Mouse (Mus musculus): ENCODE data around the gene Sertad1. TPM values are rescaled to one million over a fixed set of nuclear protein-coding genes. Genes with fewer than 3 reads are reported as not detected.
"Not testable (repeated sequence)": the region's sequence is repeated elsewhere in the genome, so short reads cannot be mapped to it uniquely, and the experiment has no call there.

Sertad1 gene
- polyA plus RNA-seq, 1 experiment from 2014 or later: 18.4 TPM

GRCm38 (mm10) chr7:27490227-27490542 is 3.5 kb downstream of the Sertad1 start:
- Histone ChIP-seq H3K27me3 (ENCODE audit: control insufficient read depth, insufficient read depth, low read length) (no peaks in the 10 kb centered on the region), H3K9ac (ENCODE audit: low read length) (peak overlapping the region; percentile 61), H3K36me3 (ENCODE audit: control insufficient read depth, insufficient read depth, low read length) (no peaks in the 10 kb centered on the region), H3K4me3 (ENCODE audit: low read depth, low read length) (peak overlapping the region; percentile 33), H3K9me3 (ENCODE audit: control insufficient read depth, low read length) (no peaks in the 10 kb centered on the region), H3K4me1 (ENCODE audit: control insufficient read depth, insufficient read depth, low read length) (peaks cover 4% of the 10 kb centered on the region; the same call in 1 of the 2 replicates), H3K4me2 (ENCODE audit: low read depth) (peak overlapping the region; percentile 66), H3K27ac (ENCODE audit: low read depth, low read length) (0 out of 2 replicates have a peak overlapping the region, but pooled peaks have one; percentile 24)
- ATAC-seq (ENCODE audit: insufficient read depth, low FRiP score, low TSS enrichment) (no peak), DNase-seq (ENCODE audit: low spot score) (no peak)
- 43% methylated on average over 4 of the region's 4 CpGs for WGBS

- ATAC-seq (ENCODE audit: insufficient read depth, low FRiP score, low TSS enrichment) (peak; percentile 17; the same call in 1 of the 2 replicates), DNase-seq (ENCODE audit: low spot score) (peak; percentile 78)
- Histone ChIP-seq H3K4me2 (ENCODE audit: low read depth) (peak overlapping the region; percentile 66), H3K9me3 (ENCODE audit: control insufficient read depth, low read length) (no peaks in the 10 kb centered on the region), H3K27me3 (ENCODE audit: control insufficient read depth, insufficient read depth, low read length) (no peaks in the 10 kb centered on the region), H3K9ac (ENCODE audit: low read length) (peak overlapping the region; percentile 61), H3K27ac (ENCODE audit: low read depth, low read length) (0 out of 2 replicates have a peak overlapping the region, but pooled peaks have one; percentile 24), H3K36me3 (ENCODE audit: control insufficient read depth, insufficient read depth, low read length) (no peaks in the 10 kb centered on the region), H3K4me3 (ENCODE audit: low read depth, low read length) (peak overlapping the region; percentile 33), H3K4me1 (ENCODE audit: control insufficient read depth, insufficient read depth, low read length) (peaks cover 4% of the 10 kb centered on the region; the same call in 1 of the 2 replicates)
- 2% methylated on average over 31 of the region's 33 CpGs for whole genome bisulfite sequencing
These were observed 4.0 kb downstream of the Sertad1 start for GRCm38 (mm10) chr7:27490543-27491329.

GRCm38 (mm10) chr7:27491856-27492255 is 5.1 kb downstream of the Sertad1 start:
- Histone ChIP-seq H3K9me3 (ENCODE audit: control insufficient read depth, low read length) (no peaks in the 10 kb centered on the region), H3K4me3 (ENCODE audit: low read depth, low read length) (no peak overlapping the region), H3K4me2 (ENCODE audit: low read depth) (no peak overlapping the region), H3K4me1 (ENCODE audit: control insufficient read depth, insufficient read depth, low read length) (peaks cover 4% of the 10 kb centered on the region; the same call in 1 of the 2 replicates), H3K36me3 (ENCODE audit: control insufficient read depth, insufficient read depth, low read length) (no peaks in the 10 kb centered on the region), H3K27ac (ENCODE audit: low read depth, low read length) (no peak overlapping the region), H3K9ac (ENCODE audit: low read length) (no peak overlapping the region), H3K27me3 (ENCODE audit: control insufficient read depth, insufficient read depth, low read length) (no peaks in the 10 kb centered on the region)
- ATAC-seq (ENCODE audit: insufficient read depth, low FRiP score, low TSS enrichment) (no peak), DNase-seq (ENCODE audit: low spot score) (no peak)
- WGBS: 81% methylated on average over 7 of the region's 7 CpGs

- ATAC-seq (ENCODE audit: insufficient read depth, low FRiP score, low TSS enrichment) (no peak), DNase-seq (ENCODE audit: low spot score) (no peak)
- no peaks in the 10 kb centered on the region for H3K9me3 ChIP-seq (ENCODE audit: control insufficient read depth, low read length)
- H3K9ac ChIP-seq (ENCODE audit: low read length): no peak overlapping the region
- peaks cover 4% of the 10 kb centered on the region; the same call in 1 of the 2 replicates for H3K4me1 ChIP-seq (ENCODE audit: control insufficient read depth, insufficient read depth, low read length)
- H3K36me3 ChIP-seq (ENCODE audit: control insufficient read depth, insufficient read depth, low read length): no peaks in the 10 kb centered on the region
- 81% methylated on average over 3 of the region's 3 CpGs for WGBS
- H3K4me2 ChIP-seq (ENCODE audit: low read depth): no peak overlapping the region
- H3K4me3 ChIP-seq (ENCODE audit: low read depth, low read length): no peak overlapping the region
- H3K27ac ChIP-seq (ENCODE audit: low read depth, low read length): no peak overlapping the region
- no peaks in the 10 kb centered on the region for H3K27me3 ChIP-seq (ENCODE audit: control insufficient read depth, insufficient read depth, low read length)
These were observed 6.3 kb downstream of the Sertad1 start for GRCm38 (mm10) chr7:27493022-27493421.

- H3K27me3 ChIP-seq (ENCODE audit: control insufficient read depth, insufficient read depth, low read length): no peaks in the 10 kb centered on the region
- peaks cover 4% of the 10 kb centered on the region; the same call in 1 of the 2 replicates for H3K4me1 ChIP-seq (ENCODE audit: control insufficient read depth, insufficient read depth, low read length)
- no peaks in the 10 kb centered on the region for H3K9me3 ChIP-seq (ENCODE audit: control insufficient read depth, low read length)
- no peak overlapping the region for H3K4me2 ChIP-seq (ENCODE audit: low read depth)
- H3K36me3 ChIP-seq (ENCODE audit: control insufficient read depth, insufficient read depth, low read length): no peaks in the 10 kb centered on the region
- no peak overlapping the region for H3K4me3 ChIP-seq (ENCODE audit: low read depth, low read length)
- WGBS: 85% methylated on average over 5 of the region's 5 CpGs
- no peak overlapping the region for H3K9ac ChIP-seq (ENCODE audit: low read length)
- ATAC-seq (ENCODE audit: insufficient read depth, low FRiP score, low TSS enrichment): no peak
- no peak overlapping the region for H3K27ac ChIP-seq (ENCODE audit: low read depth, low read length)
- DNase-seq (ENCODE audit: low spot score): no peak
These were observed 6.7 kb downstream of the Sertad1 start for GRCm38 (mm10) chr7:27493450-27493849.

GRCm38 (mm10) chr7:27494659-27495367 is 8.1 kb downstream of the Sertad1 start:
- not testable (repeated sequence) for DNase-seq (ENCODE audit: low spot score); H3K27ac ChIP-seq (ENCODE audit: low read depth, low read length); H3K4me3 ChIP-seq (ENCODE audit: low read depth, low read length); H3K4me1 ChIP-seq (ENCODE audit: control insufficient read depth, insufficient read depth, low read length); H3K27me3 ChIP-seq (ENCODE audit: control insufficient read depth, insufficient read depth, low read length); H3K9ac ChIP-seq (ENCODE audit: low read length); H3K36me3 ChIP-seq (ENCODE audit: control insufficient read depth, insufficient read depth, low read length); H3K4me2 ChIP-seq (ENCODE audit: low read depth); ATAC-seq (ENCODE audit: insufficient read depth, low FRiP score, low TSS enrichment); H3K9me3 ChIP-seq (ENCODE audit: control insufficient read depth, low read length)
- 89% methylated on average over 9 of the region's 9 CpGs for WGBS

- 63% methylated on average over 3 of the region's 3 CpGs for WGBS
These were observed 12.3 kb downstream of the Sertad1 start, which contains the start of gene Prx for GRCm38 (mm10) chr7:27499036-27499435. Gene Prx, plus strand, starts transcription at chr7:27499324.

GRCm38 (mm10) chr7:27501620-27502019 is 14.9 kb downstream of the Sertad1 start:
- Histone ChIP-seq H3K4me2 (ENCODE audit: low read depth) (no peak overlapping the region), H3K27me3 (ENCODE audit: control insufficient read depth, insufficient read depth, low read length) (no peaks in the 10 kb centered on the region), H3K36me3 (ENCODE audit: control insufficient read depth, insufficient read depth, low read length) (no peaks in the 10 kb centered on the region), H3K9ac (ENCODE audit: low read length) (no peak overlapping the region), H3K9me3 (ENCODE audit: control insufficient read depth, low read length) (no peaks in the 10 kb centered on the region), H3K4me1 (ENCODE audit: control insufficient read depth, insufficient read depth, low read length) (no peaks in the 10 kb centered on the region), H3K27ac (ENCODE audit: low read depth, low read length) (no peak overlapping the region), H3K4me3 (ENCODE audit: low read depth, low read length) (no peak overlapping the region)
- WGBS: 78% methylated on average over 4 of the region's 4 CpGs
- ATAC-seq (ENCODE audit: insufficient read depth, low FRiP score, low TSS enrichment): no peak
- no peak for DNase-seq (ENCODE audit: low spot score)

More at GRCm38 (mm10) chr7:27499036-27499435, 12.3 kb downstream of the Sertad1 start, which contains the start of gene Prx:
- Histone ChIP-seq H3K9ac (ENCODE audit: low read length) (no peak within 1 kb of the TSS), H3K4me1 (ENCODE audit: control insufficient read depth, insufficient read depth, low read length) (no peaks in the 10 kb centered on the region), H3K4me2 (ENCODE audit: low read depth) (no peak within 1 kb of the TSS), H3K9me3 (ENCODE audit: control insufficient read depth, low read length) (no peaks in the 10 kb centered on the region), H3K4me3 (ENCODE audit: low read depth, low read length) (no peak within 1 kb of the TSS), H3K27ac (ENCODE audit: low read depth, low read length) (no peak within 1 kb of the TSS), H3K36me3 (ENCODE audit: control insufficient read depth, insufficient read depth, low read length) (no peaks in the 10 kb centered on the region), H3K27me3 (ENCODE audit: control insufficient read depth, insufficient read depth, low read length) (no peaks in the 10 kb centered on the region)
- ATAC-seq (ENCODE audit: insufficient read depth, low FRiP score, low TSS enrichment) (no peak), DNase-seq (ENCODE audit: low spot score) (no peak)

All from neural tube, embryonic 11.5 days (tissue).